Mouse (Mus musculus): ENCODE results near the gene Ugt1a7c. TPM values are rescaled to one million over a fixed set of nuclear protein-coding genes. Genes with fewer than 3 reads are reported as not detected.
A peak's percentile ranks its signal among the peaks of the same experiment; 100 is the strongest.
"Not testable (repeated sequence)": the region's sequence is repeated elsewhere in the genome, so short reads cannot be mapped to it uniquely, and the experiment has no call there.

Ugt1a7c gene
- 0.15 and 0.36 TPM in 2 replicates for polyA plus RNA-seq (2016; fragmentation: Nextera tagmentation; extraction: Ambion mirVana)

GRCm38 (mm10) chr1:88094941-88095492, at the start of gene Ugt1a7c:
Gene Ugt1a7c, plus strand, starts transcription at chr1:88095062.
- peak within 1 kb of the TSS; percentile 57 for H3K27ac ChIP-seq (replicated peaks)
- H3K36me3 ChIP-seq (replicated peaks), result no peaks in the 10 kb centered on the region
- DNase-seq (ENCODE audit: low spot score), result peak; percentile 16
- no peaks in the 10 kb centered on the region for H3K9me3 ChIP-seq
- WGBS, result 58% methylated on average over 10 of the region's 10 CpGs
- H3K27me3 ChIP-seq (replicated peaks; ENCODE audit: low read depth, poor library complexity, severe bottlenecking), result no peaks in the 10 kb centered on the region
- H3K4me3 ChIP-seq, result no peak within 1 kb of the TSS
- peaks cover 7% of the 10 kb centered on the region for H3K4me1 ChIP-seq

- H3K4me1 ChIP-seq; DNase-seq (ENCODE audit: low spot score); H3K9me3 ChIP-seq; H3K36me3 ChIP-seq (replicated peaks); H3K27ac ChIP-seq (replicated peaks); H3K4me3 ChIP-seq; H3K27me3 ChIP-seq (replicated peaks; ENCODE audit: low read depth, poor library complexity, severe bottlenecking): not testable (repeated sequence)
- WGBS, result 74% methylated on average over 2 of the region's 2 CpGs
Measured at GRCm38 (mm10) chr1:88047408-88047807, 47.5 kb upstream of the Ugt1a7c start.

- 75% methylated on average over 1 of the region's 1 CpGs for WGBS
- no peak for DNase-seq (ENCODE audit: low spot score)
- no peak within 1 kb of the TSS for H3K4me3 ChIP-seq
- H3K4me1 ChIP-seq, result no peaks in the 10 kb centered on the region
- H3K36me3 ChIP-seq (replicated peaks), result no peaks in the 10 kb centered on the region
- no peak within 1 kb of the TSS for H3K27ac ChIP-seq (replicated peaks)
- H3K9me3 ChIP-seq, result no peaks in the 10 kb centered on the region
- no peaks in the 10 kb centered on the region for H3K27me3 ChIP-seq (replicated peaks; ENCODE audit: low read depth, poor library complexity, severe bottlenecking)
Measured at GRCm38 (mm10) chr1:88055088-88055487, 39.8 kb upstream of the Ugt1a7c start, which contains the start of gene Ugt1a10. Gene Ugt1a10, plus strand, starts transcription at chr1:88055388.

GRCm38 (mm10) chr1:88066472-88067102, 28.3 kb upstream of the Ugt1a7c start:
- not testable (repeated sequence) for H3K27ac ChIP-seq (replicated peaks); H3K36me3 ChIP-seq (replicated peaks); DNase-seq (ENCODE audit: low spot score); H3K9me3 ChIP-seq; H3K27me3 ChIP-seq (replicated peaks; ENCODE audit: low read depth, poor library complexity, severe bottlenecking); H3K4me3 ChIP-seq; H3K4me1 ChIP-seq
- WGBS, result 71% methylated on average over 1 of the region's 2 CpGs

GRCm38 (mm10) chr1:88070495-88070894, 24.4 kb upstream of the Ugt1a7c start, which contains the start of gene Ugt1a9:
Gene Ugt1a9, plus strand, starts transcription at chr1:88070800.
- Histone ChIP-seq H3K9me3 (no peaks in the 10 kb centered on the region), H3K27me3 (replicated peaks; ENCODE audit: low read depth, poor library complexity, severe bottlenecking) (no peaks in the 10 kb centered on the region), H3K27ac (replicated peaks) (no peak within 1 kb of the TSS), H3K4me3 (no peak within 1 kb of the TSS), H3K36me3 (replicated peaks) (no peaks in the 10 kb centered on the region), H3K4me1 (peaks cover 5% of the 10 kb centered on the region; the same call in 1 of the 2 replicates)
- 84% methylated on average over 2 of the region's 2 CpGs for WGBS
- DNase-seq (ENCODE audit: low spot score), result no peak

- Histone ChIP-seq H3K27ac (replicated peaks) (no peak overlapping the region), H3K9me3 (no peaks in the 10 kb centered on the region), H3K36me3 (replicated peaks) (no peaks in the 10 kb centered on the region), H3K27me3 (replicated peaks; ENCODE audit: low read depth, poor library complexity, severe bottlenecking) (no peaks in the 10 kb centered on the region), H3K4me1 (peaks cover 5% of the 10 kb centered on the region; the same call in 1 of the 2 replicates), H3K4me3 (no peak overlapping the region)
- DNase-seq (ENCODE audit: low spot score), result no peak
- 86% methylated on average over 4 of the region's 4 CpGs for WGBS
Measured at GRCm38 (mm10) chr1:88070902-88071301, 24.0 kb upstream of the Ugt1a7c start.

- no peaks in the 10 kb centered on the region for H3K27me3 ChIP-seq (replicated peaks; ENCODE audit: low read depth, poor library complexity, severe bottlenecking)
- H3K36me3 ChIP-seq (replicated peaks), result no peaks in the 10 kb centered on the region
- WGBS, result 86% methylated on average over 2 of the region's 2 CpGs
- H3K9me3 ChIP-seq, result no peaks in the 10 kb centered on the region
- H3K27ac ChIP-seq (replicated peaks), result no peak overlapping the region
- peaks cover 4% of the 10 kb centered on the region; the same call in 1 of the 2 replicates for H3K4me1 ChIP-seq
- no peak overlapping the region for H3K4me3 ChIP-seq
- no peak for DNase-seq (ENCODE audit: low spot score)
Measured at GRCm38 (mm10) chr1:88074471-88074870, 20.4 kb upstream of the Ugt1a7c start.

- Histone ChIP-seq H3K4me1 (no peaks in the 10 kb centered on the region), H3K4me3 (no peak overlapping the region), H3K36me3 (replicated peaks) (no peaks in the 10 kb centered on the region), H3K27ac (replicated peaks) (no peak overlapping the region), H3K27me3 (replicated peaks; ENCODE audit: low read depth, poor library complexity, severe bottlenecking) (no peaks in the 10 kb centered on the region), H3K9me3 (no peaks in the 10 kb centered on the region)
- WGBS, result 86% methylated on average over 1 of the region's 1 CpGs
- DNase-seq (ENCODE audit: low spot score), result no peak
Measured at GRCm38 (mm10) chr1:88077128-88077527, 17.7 kb upstream of the Ugt1a7c start.

GRCm38 (mm10) chr1:88081670-88082069, 13.2 kb upstream of the Ugt1a7c start:
- Histone ChIP-seq H3K9me3 (no peaks in the 10 kb centered on the region), H3K4me3 (no peak overlapping the region), H3K36me3 (replicated peaks) (no peaks in the 10 kb centered on the region), H3K4me1 (no peaks in the 10 kb centered on the region), H3K27ac (replicated peaks) (no peak overlapping the region), H3K27me3 (replicated peaks; ENCODE audit: low read depth, poor library complexity, severe bottlenecking) (no peaks in the 10 kb centered on the region)
- WGBS, result 93% methylated on average over 1 of the region's 1 CpGs
- no peak for DNase-seq (ENCODE audit: low spot score)

GRCm38 (mm10) chr1:88086125-88086524, 8.7 kb upstream of the Ugt1a7c start:
- H3K36me3 ChIP-seq (replicated peaks), result no peaks in the 10 kb centered on the region
- no peaks in the 10 kb centered on the region for H3K27me3 ChIP-seq (replicated peaks; ENCODE audit: low read depth, poor library complexity, severe bottlenecking)
- H3K4me1 ChIP-seq, result no peaks in the 10 kb centered on the region
- H3K9me3 ChIP-seq, result no peaks in the 10 kb centered on the region
- no peak for DNase-seq (ENCODE audit: low spot score)
- no peak overlapping the region for H3K27ac ChIP-seq (replicated peaks)
- H3K4me3 ChIP-seq, result no peak overlapping the region
- WGBS, result 74% methylated on average over 1 of the region's 1 CpGs

- no peaks in the 10 kb centered on the region for H3K27me3 ChIP-seq (replicated peaks; ENCODE audit: low read depth, poor library complexity, severe bottlenecking)
- H3K27ac ChIP-seq (replicated peaks), result no peak within 1 kb of the TSS
- H3K4me1 ChIP-seq, result no peaks in the 10 kb centered on the region
- DNase-seq (ENCODE audit: low spot score), result no peak
- no peaks in the 10 kb centered on the region for H3K9me3 ChIP-seq
- H3K36me3 ChIP-seq (replicated peaks), result no peaks in the 10 kb centered on the region
- no peak within 1 kb of the TSS for H3K4me3 ChIP-seq
- WGBS, result 81% methylated on average over 3 of the region's 3 CpGs
Measured at GRCm38 (mm10) chr1:88087513-88087912, 7.3 kb upstream of the Ugt1a7c start, which contains the start of gene Ugt1a8. Gene Ugt1a8, plus strand, starts transcription at chr1:88087813.

- peaks cover 7% of the 10 kb centered on the region for H3K4me1 ChIP-seq
- H3K9me3 ChIP-seq, result no peaks in the 10 kb centered on the region
- no peak overlapping the region for H3K27ac ChIP-seq (replicated peaks)
- no peak for DNase-seq (ENCODE audit: low spot score)
- no peaks in the 10 kb centered on the region for H3K36me3 ChIP-seq (replicated peaks)
- H3K27me3 ChIP-seq (replicated peaks; ENCODE audit: low read depth, poor library complexity, severe bottlenecking), result no peaks in the 10 kb centered on the region
- H3K4me3 ChIP-seq, result no peak overlapping the region
Measured at GRCm38 (mm10) chr1:88092341-88092740, 2.5 kb upstream of the Ugt1a7c start.

- peak; percentile 9 for DNase-seq (ENCODE audit: low spot score)
- H3K4me3 ChIP-seq; H3K9me3 ChIP-seq; H3K36me3 ChIP-seq (replicated peaks); H3K27ac ChIP-seq (replicated peaks); H3K4me1 ChIP-seq; H3K27me3 ChIP-seq (replicated peaks; ENCODE audit: low read depth, poor library complexity, severe bottlenecking): not testable (repeated sequence)
- 72% methylated on average over 3 of the region's 3 CpGs for WGBS
Measured at GRCm38 (mm10) chr1:88094270-88094676, 589 bp upstream of the Ugt1a7c start.
